ENCODE assay signal across 7 mouse cellular contexts in the genomic region with DNA sequence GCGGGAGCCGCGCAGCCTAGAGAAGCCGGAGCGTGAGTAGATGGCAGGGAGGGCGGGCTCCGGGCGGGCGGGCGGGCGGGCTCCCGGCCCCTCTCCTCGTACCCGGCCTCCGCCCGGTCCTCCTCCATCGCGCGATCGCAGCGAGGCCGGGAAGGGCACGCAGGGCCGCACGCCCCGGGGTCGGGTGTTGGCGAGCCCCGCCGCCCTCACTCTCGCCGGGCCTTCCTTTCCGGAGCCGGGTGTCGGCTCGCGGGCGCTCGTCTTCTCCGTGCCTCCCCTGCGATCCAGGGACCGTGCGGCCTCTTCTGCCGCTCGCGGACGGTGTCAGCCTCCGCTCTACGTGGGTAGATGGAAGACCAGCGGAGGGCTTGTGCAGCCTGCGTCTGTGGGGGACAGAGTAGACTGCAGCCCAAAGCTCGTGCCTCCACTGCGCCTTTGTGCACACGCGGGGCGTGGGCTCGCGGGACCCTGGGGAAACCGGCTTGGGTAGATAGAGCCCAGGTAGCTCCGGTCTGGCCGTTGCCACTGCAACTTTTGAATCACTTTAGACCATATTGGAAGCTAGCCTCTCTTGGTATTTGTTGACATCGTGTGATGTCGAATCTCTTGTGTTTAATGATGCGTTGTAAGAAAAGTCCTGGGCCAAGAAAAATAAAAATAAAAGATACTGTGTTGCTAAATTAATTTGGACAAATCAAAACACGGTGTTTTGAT. TPM values are rescaled to one million over a fixed set of nuclear protein-coding genes. Genes with fewer than 3 reads are reported as not detected.
DNase-seq lines count a peak whose midpoint lies in the region; ATAC-seq lines count a peak whose summit lies in the region.

Pik3ca (plus strand) TSS at position 211 of the 714 bp plus-strand sequence.

- H3K9ac ChIP-seq in hindbrain, embryonic 15.5 days: peak within 1 kb of the TSS; percentile 97

- peak within 1 kb of the TSS; percentile 96 for H3K27ac ChIP-seq in hindbrain, embryonic 15.5 days (replicated peaks)

- H3K9me3 ChIP-seq in hindbrain, embryonic 15.5 days: no peaks in the 10 kb centered on the region

- peak within 1 kb of the TSS; percentile 83 for H3K4me3 ChIP-seq in hindbrain, embryonic 15.5 days

- peak; percentile 76 for ATAC-seq in hindbrain, embryonic 15.5 days (ENCODE audit: low FRiP score, low read depth)

- WGBS in hindbrain, embryonic 15.5 days: under 1% methylated on average over 50 of the region's 65 CpGs

- H3K4me2 ChIP-seq in hindbrain, embryonic 15.5 days: peak within 1 kb of the TSS; percentile 77

- no peaks in the 10 kb centered on the region for H3K36me3 ChIP-seq in hindbrain, embryonic 15.5 days

- DNase-seq in adrenal gland, adult 18-20 months (ENCODE audit: low spot score in 2 of 2): peak; percentile 55 to 57
- peak; percentile 27 to 58 for DNase-seq in cerebellum, postnatal 4 days (ENCODE audit: low spot score in 2 of 2)
- peak; percentile 36 for DNase-seq in gastrocnemius, adult 18-20 months (ENCODE audit: low spot score)
- DNase-seq in left cerebral cortex, adult 8-10 months (ENCODE audit: low spot score in 2 of 2): peak; percentile 35 to 47
- peak; percentile 74 for DNase-seq in mesoderm, embryonic 11.5 days (ENCODE audit: low read depth, low spot score)
- peak; percentile 58 for DNase-seq in right cerebral cortex, postnatal 4 days

- H3K4me1 ChIP-seq in hindbrain, embryonic 15.5 days (replicated peaks): peaks cover 35% of the 10 kb centered on the region

- H3K27me3 ChIP-seq in hindbrain, embryonic 15.5 days: no peaks in the 10 kb centered on the region

RNA-seq across cellular contexts. Expression of gene Pik3ca, which starts in this region (rescaled TPM):
- total RNA-seq in adrenal gland, adult 18-20 months (2021): 10 to 100 TPM; 42.3 to 59.5 TPM
- 10 to 100 TPM; 45.9 to 48.8 TPM for total RNA-seq in gastrocnemius, adult 18-20 months (2021)
- 10.8 and 12.8 TPM in 2 replicates for polyA plus RNA-seq in hindbrain, embryonic 15.5 days (2015; fragmentation: Nextera tagmentation; extraction: Ambion mirVana)
- total RNA-seq in left cerebral cortex, adult 8-10 months (2022): 10 to 100 TPM; 59.1 to 68.3 (median 61.0) TPM

Comparison
In these comparisons a context has a peak if more than half of its experiments do, and no peak if none do; other contexts are left out.
1. Peak in every context shown above with its lines: DNase-seq, ATAC-seq, H3K4me3 ChIP-seq and H3K27ac ChIP-seq.